Mouse (Mus musculus) hindbrain, embryonic 13.5 days (tissue): ENCODE data around the gene Rabggtb. TPM values are rescaled to one million over a fixed set of nuclear protein-coding genes. Genes with fewer than 3 reads are reported as not detected.
A peak's percentile ranks its signal among the peaks of the same experiment; 100 is the strongest.
"Not testable (repeated sequence)": the region's sequence is repeated elsewhere in the genome, so short reads cannot be mapped to it uniquely, and the experiment has no call there.

Experiments used
- ATAC-seq: fragments of 200-750 bp; cut with Nextera tagmentation; 2 replicates; pipeline ENCODE4 v1.8.0; 2017; ENCODE audit warnings: moderate TSS enrichment; ENCODE audit not compliant: low FRiP score
- H3K27ac ChIP-seq: fragments of 300-500 bp; sonication (generic); 2 replicates; pipeline ENCODE4 v1.5.1; 2015; ENCODE audit warnings: inconsistent platforms, mild to moderate bottlenecking, moderate library complexity
- H3K27me3 ChIP-seq: fragments of 300-500 bp; sonication (generic); 2 replicates; pipeline ENCODE4 v1.6.1; 2015; ENCODE audit warnings: mild to moderate bottlenecking, inconsistent platforms
- H3K36me3 ChIP-seq: fragments of 300-500 bp; sonication (generic); 2 replicates; pipeline ENCODE4 v1.6.1; 2015; ENCODE audit warnings: mild to moderate bottlenecking, inconsistent platforms
- H3K4me1 ChIP-seq: fragments of 300-500 bp; sonication (generic); replicated peaks from 2 replicates; pipeline ENCODE4 v1.6.1; 2015; ENCODE audit warnings: inconsistent platforms
- H3K4me2 ChIP-seq: fragments of 300-500 bp; sonication (generic); 2 replicates; pipeline ENCODE4 v1.6.1; 2015; ENCODE audit warnings: inconsistent platforms, mild to moderate bottlenecking, moderate library complexity
- H3K4me3 ChIP-seq: fragments of 300-500 bp; sonication (generic); 2 replicates; pipeline ENCODE4 v1.5.1; 2015; ENCODE audit warnings: mild to moderate bottlenecking, inconsistent platforms
- H3K9ac ChIP-seq: fragments of 300-500 bp; sonication (generic); 2 replicates; pipeline ENCODE4 v1.6.1; 2015; ENCODE audit warnings: mild to moderate bottlenecking, inconsistent platforms
- H3K9me3 ChIP-seq: fragments of 300-500 bp; sonication (generic); 2 replicates; pipeline ENCODE4 v1.6.1; 2016; ENCODE audit warnings: inconsistent platforms
- WGBS: fragments of 180-500 bp; shearing (Covaris S2); methylation state at CpG from one replicate; pipeline ENCODE4 v1.1.7; 2015; 5-methylcytosine and 5-hydroxymethylcytosine counted together
- polyA plus RNA-seq: library from polyadenylated mRNA; unstranded; fragments of >200 nt; fragmentation: Nextera tagmentation; extraction: Ambion mirVana; gene quantifications from 2 replicates; pipeline ENCODE4 v1.2.1, GENCODE M21; 2015

The Rabggtb gene
- polyA plus RNA-seq, 1 experiment from 2014 or later = 46.1 TPM

DNA sequence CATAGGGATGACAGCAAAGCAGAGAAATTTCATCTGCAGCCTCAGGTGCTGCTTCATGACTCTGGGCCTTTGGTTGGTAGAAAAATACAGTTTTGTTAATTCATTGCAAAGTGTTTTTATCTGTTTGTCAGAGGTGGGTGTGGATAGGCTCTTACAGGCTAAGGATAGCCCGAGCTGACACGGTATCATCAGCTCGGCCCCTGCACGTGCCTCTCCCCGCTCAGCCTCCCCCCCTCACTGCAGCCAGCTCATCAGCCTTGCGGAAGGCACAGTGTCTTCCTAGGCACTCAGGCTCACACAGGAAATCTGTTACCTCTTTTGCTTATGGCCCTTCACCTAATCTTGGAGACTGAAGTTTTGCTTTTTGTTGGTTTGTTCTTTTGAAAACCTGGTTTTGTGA lies 24.7 kb downstream of the Rabggtb start:
- ATAC-seq = no peak
- Histone ChIP-seq H3K4me1 (no peaks in the 10 kb centered on the region), H3K4me2 (no peak overlapping the region), H3K27ac (no peak overlapping the region), H3K27me3 (no peaks in the 10 kb centered on the region), H3K4me3 (no peak overlapping the region), H3K9ac (no peak overlapping the region), H3K9me3 (no peaks in the 10 kb centered on the region), H3K36me3 (no peaks in the 10 kb centered on the region)
- WGBS = 85% methylated on average over 6 of the region's 6 CpGs

DNA sequence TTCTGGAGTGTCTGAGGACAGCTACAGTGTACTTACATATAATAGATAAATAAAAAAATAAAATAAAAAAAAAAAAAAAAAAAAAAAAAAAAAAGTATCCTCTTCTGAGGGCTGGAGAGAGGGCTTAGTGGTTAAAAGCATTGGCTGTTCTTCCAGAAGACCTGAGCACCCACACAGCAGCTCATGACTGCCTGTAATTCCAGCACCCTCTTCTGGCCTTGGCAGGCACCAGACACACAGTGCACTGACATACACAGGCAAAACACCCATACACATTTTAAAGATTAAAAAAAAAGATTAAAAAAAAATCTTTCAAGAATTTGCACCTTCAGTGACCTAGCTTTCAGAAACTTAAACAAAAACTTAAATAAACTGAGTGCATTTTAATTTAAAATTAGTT lies 26.5 kb downstream of the Rabggtb start:
- H3K9ac ChIP-seq = no peak overlapping the region
- no peaks in the 10 kb centered on the region for H3K27me3 ChIP-seq
- H3K27ac ChIP-seq = no peak overlapping the region
- H3K9me3 ChIP-seq = no peaks in the 10 kb centered on the region
- no peak overlapping the region for H3K4me3 ChIP-seq
- no peak overlapping the region for H3K4me2 ChIP-seq
- H3K36me3 ChIP-seq = no peaks in the 10 kb centered on the region
- H3K4me1 ChIP-seq = no peaks in the 10 kb centered on the region
- ATAC-seq = no peak

DNA sequence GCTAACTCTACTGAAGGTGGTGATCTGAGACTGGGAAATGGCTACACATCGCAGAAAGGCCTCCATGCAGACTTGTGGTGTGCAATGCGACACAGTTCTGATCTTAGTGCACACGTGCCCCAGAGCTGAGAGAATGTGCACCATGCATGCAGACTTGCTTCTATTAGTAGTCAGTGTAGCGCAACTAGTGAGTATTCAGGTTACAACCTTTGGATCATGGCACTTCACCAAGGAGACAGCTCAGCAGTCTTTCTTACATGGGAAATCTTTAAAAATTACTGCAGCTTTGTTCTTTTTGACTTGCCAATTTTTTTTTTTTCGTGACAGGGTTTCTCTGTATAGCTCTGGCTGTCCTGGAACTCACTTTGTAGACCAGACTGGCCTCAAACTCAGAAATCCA lies 41.4 kb downstream of the Rabggtb start:
- Histone ChIP-seq H3K4me3 (no peak overlapping the region), H3K36me3 (no peaks in the 10 kb centered on the region), H3K9me3 (no peaks in the 10 kb centered on the region), H3K4me2 (no peak overlapping the region), H3K27ac (no peak overlapping the region), H3K9ac (no peak overlapping the region), H3K4me1 (peaks cover 4% of the 10 kb centered on the region; the same call in 1 of the 2 replicates), H3K27me3 (no peaks in the 10 kb centered on the region)
- ATAC-seq = no peak
- 85% methylated on average over 5 of the region's 5 CpGs for WGBS

DNA sequence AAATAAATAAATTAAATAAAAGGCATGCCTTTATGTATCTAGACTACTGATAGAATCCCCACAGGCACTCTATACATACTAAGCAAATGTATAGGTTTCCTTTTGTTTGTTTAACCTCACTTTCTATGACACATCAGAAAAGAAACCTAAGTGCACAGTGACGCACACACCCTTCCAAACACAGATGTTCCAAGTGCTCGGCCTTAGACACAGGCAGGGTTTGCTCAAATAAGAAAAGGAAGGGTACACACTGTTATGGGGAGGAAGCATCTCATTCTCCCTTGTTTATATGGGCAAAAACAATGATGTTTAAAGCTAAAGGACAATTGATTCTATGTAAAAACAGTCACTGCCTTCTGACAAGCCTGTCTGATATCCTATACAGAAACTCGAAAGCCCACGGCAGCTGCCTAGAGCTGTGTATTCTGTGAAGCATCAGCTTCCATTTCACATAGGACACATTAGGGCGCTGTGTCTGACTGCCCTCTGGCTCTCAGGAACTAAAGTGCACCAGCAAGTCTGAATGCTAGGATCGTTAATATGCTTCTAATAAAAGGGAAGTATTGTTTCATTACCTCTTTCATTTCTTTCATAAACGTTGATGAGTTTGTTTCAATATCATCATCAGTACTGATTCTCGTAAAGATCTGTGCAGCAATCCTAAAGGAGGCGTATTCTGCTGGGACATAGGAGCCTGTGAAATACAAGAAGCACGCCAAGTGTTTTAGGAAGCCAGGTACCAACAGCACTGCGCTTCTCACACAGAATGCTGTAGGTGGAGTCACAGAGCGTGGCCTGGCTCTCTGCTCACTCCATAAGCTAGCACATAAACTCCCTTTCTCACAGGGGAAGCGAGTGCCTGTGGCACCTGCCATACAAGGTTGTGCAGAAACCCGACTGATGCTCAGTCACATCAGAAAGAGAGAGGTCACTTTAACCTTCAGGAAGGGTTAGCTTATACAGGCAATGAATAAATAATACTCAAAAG lies 45.4 kb downstream of the Rabggtb start:
- Histone ChIP-seq H3K4me3 (no peak overlapping the region), H3K4me1 (peaks cover 4% of the 10 kb centered on the region; the same call in 1 of the 2 replicates), H3K9me3 (no peaks in the 10 kb centered on the region), H3K27me3 (no peaks in the 10 kb centered on the region), H3K4me2 (no peak overlapping the region), H3K36me3 (no peaks in the 10 kb centered on the region), H3K9ac (no peak overlapping the region), H3K27ac (peak overlapping the region; percentile 52; the same call in 1 of the 2 replicates)
- no peak; the same call in 1 of the 2 replicates for ATAC-seq
- 73% methylated on average over 14 of the region's 14 CpGs for WGBS

DNA sequence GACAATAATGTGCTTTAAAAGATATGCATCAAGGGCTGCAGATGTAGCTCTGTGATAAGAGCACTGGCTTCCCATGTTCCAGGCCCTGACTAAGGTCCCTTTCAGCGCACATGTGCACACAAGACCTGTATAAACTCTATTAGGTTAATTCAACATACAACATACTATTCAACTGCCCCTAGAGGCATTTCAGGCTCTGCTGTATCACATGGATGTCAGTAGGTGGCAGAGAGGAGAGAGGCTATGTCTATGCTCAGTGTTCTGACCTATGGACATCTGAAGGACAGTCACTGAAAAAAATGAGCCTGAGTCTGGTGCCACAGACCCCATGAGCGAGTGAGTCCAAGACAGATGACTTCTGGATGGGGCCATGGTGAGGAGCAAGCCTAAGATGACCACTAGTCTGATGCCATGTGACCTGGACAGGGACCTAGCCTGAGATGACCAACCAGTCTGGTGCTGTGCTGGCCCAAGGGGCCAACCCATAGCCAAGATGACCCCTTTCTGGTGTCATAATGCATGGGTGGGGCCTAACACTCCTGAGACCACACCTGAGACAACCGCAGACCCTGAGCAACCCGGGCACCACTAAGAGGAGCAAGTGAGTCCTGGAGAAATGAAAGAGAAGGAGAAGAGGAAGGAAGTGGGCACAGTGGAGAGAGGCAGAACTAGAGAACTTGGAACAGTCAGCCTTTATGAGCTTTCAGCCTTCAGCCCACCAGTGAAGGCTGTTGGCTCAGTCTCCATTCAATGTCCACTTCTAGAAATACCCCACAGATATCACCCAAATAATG lies 48.0 kb downstream of the Rabggtb start:
- no peaks in the 10 kb centered on the region for H3K27me3 ChIP-seq
- 97% methylated on average over 4 of the region's 4 CpGs for WGBS
- H3K4me1 ChIP-seq = peaks cover 4% of the 10 kb centered on the region; the same call in 1 of the 2 replicates

DNA sequence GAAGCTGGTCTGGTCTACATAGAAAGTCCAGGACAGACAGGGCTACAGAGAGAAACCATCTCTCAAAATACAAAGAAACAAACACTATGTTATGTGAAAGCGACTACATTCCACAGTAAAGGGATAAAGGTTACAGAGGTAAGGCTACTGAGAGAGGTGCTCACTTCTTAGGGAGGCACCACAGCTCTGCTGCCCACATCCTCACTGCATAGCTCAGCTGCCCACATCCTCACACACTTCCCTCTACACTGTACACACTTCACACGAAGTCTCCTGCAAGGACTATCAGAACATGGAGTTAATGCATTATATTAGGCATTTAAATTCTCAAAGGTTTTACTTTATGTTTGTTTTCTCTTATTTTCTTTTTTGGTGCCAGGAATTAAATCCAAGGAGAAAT lies 49.0 kb downstream of the Rabggtb start:
- WGBS = 85% methylated on average over 2 of the region's 2 CpGs
- no peaks in the 10 kb centered on the region for H3K27me3 ChIP-seq
- H3K4me3 ChIP-seq = no peak overlapping the region
- H3K9ac ChIP-seq = no peak overlapping the region
- no peak overlapping the region for H3K4me2 ChIP-seq
- H3K27ac ChIP-seq = no peak overlapping the region
- H3K36me3 ChIP-seq = no peaks in the 10 kb centered on the region
- H3K9me3 ChIP-seq = no peaks in the 10 kb centered on the region
- peaks cover 4% of the 10 kb centered on the region; the same call in 1 of the 2 replicates for H3K4me1 ChIP-seq
- no peak for ATAC-seq

More for the DNA sequence above, 48.0 kb downstream of the Rabggtb start:
- Histone ChIP-seq H3K9me3 (no peaks in the 10 kb centered on the region), H3K36me3 (no peaks in the 10 kb centered on the region), H3K9ac (no peak overlapping the region), H3K27ac (no peak overlapping the region), H3K4me2 (no peak overlapping the region), H3K4me3 (no peak overlapping the region)
- ATAC-seq = no peak

DNA sequence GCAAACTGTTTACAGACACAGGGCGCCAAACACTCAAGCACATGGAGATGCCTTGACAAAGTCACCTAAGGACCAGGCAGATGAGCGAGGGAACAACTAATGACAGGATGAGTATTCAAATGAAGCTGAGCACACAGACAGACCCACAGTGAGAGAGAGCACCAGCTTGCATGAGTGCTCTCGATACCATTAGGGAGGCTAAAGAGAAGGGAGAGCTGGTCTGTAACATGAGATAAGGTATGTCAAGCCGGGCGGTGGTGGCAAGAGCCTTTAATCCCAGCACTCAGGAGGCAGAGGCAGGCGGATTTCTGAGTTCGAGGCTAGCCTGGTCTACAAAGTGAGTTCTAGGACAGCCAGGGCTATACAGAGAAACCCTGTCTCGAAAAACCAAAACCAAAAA lies 52.4 kb downstream of the Rabggtb start:
- not testable (repeated sequence) for H3K36me3 ChIP-seq, H3K9me3 ChIP-seq, ATAC-seq, H3K4me3 ChIP-seq, H3K4me1 ChIP-seq, H3K27ac ChIP-seq, H3K27me3 ChIP-seq, H3K4me2 ChIP-seq, H3K9ac ChIP-seq
- WGBS = 92% methylated on average over 8 of the region's 8 CpGs

DNA sequence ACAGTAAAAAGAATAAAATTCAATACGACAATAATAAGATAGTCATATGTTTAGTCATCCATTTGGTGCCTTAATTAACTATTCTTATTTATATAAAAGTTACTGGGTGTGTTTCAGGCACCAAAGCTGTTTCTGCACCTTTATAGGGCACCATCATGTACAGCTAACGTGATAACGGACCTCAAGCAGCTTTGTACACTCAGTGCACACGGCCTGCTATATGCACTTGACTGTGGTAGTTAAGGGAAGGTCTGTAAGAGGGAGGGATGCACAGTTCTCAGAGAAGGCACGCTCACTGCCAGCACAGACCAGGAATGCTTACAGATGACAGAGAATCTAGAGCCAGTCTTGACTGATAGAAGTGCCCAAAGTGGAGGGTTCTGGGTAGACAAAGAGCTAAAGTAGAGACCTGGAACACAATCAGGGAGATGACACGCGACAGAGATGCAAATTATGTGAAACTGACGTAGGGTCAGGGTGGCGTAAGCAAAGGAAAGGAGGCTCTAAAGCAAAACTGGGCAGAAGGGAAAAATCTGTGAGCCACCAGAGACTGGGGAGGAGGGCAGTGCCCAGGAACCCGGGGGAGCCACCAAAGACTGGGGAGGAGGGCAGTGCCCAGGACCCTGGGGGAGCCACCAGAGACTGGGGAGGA lies 54.3 kb downstream of the Rabggtb start:
- 84% methylated on average over 10 of the region's 10 CpGs for WGBS
- no peak overlapping the region for H3K9ac ChIP-seq

More for the DNA sequence above, 54.3 kb downstream of the Rabggtb start:
- no peaks in the 10 kb centered on the region for H3K9me3 ChIP-seq
- H3K4me3 ChIP-seq = no peak overlapping the region
- ATAC-seq = no peak
- no peaks in the 10 kb centered on the region for H3K27me3 ChIP-seq
- H3K4me1 ChIP-seq = no peaks in the 10 kb centered on the region
- H3K36me3 ChIP-seq = no peaks in the 10 kb centered on the region
- no peak overlapping the region for H3K4me2 ChIP-seq
- no peak overlapping the region for H3K27ac ChIP-seq

Other genes with a start within 250 kb of the Rabggtb start
- 28.3 and 30.3 TPM in 2 replicates for gene St6galnac3, start 187.8 kb downstream of the Rabggtb start, polyA plus RNA-seq
- gene Asb17, start 68.8 kb downstream of the Rabggtb start, polyA plus RNA-seq = 0.17 and 0.21 TPM in 2 replicates
- gene Msh4, start 6.9 kb downstream of the Rabggtb start, polyA plus RNA-seq = 0.09 and 0.25 TPM in 2 replicates
- gene Acadm, start 31.6 kb upstream of the Rabggtb start, polyA plus RNA-seq = 55.6 and 63.7 TPM in 2 replicates
- gene Slc44a5, start 60.4 kb upstream of the Rabggtb start, polyA plus RNA-seq = 6.4 and 6.5 TPM in 2 replicates